Mouse (Mus musculus): ENCODE measurements around the gene Bora. TPM values are rescaled to one million over a fixed set of nuclear protein-coding genes. Genes with fewer than 3 reads are reported as not detected.
A peak's percentile ranks its signal among the peaks of the same experiment; 100 is the strongest.

Bora gene
- polyA plus RNA-seq, 1 experiment = not detected

DNA sequence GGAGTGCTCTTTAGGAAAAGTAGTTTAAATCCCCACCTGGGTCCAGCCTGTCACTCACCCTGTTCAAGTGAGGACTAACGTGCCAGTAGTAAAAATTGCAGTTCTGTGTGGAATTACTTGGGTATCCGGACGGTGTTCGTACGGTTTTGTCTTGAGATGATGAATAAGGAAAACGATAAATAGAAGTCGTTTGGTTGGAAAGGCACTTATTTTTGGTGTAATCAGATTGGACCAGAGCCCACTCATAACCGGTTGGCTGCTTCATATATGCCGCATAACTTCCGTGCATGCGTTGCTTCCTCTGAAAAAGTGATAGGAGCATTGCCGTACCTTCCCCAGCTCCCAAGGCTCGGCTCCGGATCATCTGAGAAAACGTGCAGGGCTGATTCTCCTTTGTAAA, 760 bp downstream of the Bora start:
- TF ChIP-seq CTCF (IDR thresholded peaks at IDR 0.05; ENCODE audit: insufficient read depth, low read depth, low read length) = no peak
- TF ChIP-seq POLR2A (IDR thresholded peaks at IDR 0.05; ENCODE audit: insufficient read depth, low read depth, low read length) = no peak
- Histone ChIP-seq H3K27ac (ENCODE audit: insufficient read depth, low read depth, low read length) (no peak overlapping the region), H3K4me1 (ENCODE audit: control insufficient read depth, insufficient read depth, low read length) (peaks cover 10% of the 10 kb centered on the region), H3K4me3 (ENCODE audit: insufficient read depth, low read depth, low read length) (peak overlapping the region; percentile 78)
- under 1% methylated on average over 15 of the region's 15 CpGs for WGBS

DNA sequence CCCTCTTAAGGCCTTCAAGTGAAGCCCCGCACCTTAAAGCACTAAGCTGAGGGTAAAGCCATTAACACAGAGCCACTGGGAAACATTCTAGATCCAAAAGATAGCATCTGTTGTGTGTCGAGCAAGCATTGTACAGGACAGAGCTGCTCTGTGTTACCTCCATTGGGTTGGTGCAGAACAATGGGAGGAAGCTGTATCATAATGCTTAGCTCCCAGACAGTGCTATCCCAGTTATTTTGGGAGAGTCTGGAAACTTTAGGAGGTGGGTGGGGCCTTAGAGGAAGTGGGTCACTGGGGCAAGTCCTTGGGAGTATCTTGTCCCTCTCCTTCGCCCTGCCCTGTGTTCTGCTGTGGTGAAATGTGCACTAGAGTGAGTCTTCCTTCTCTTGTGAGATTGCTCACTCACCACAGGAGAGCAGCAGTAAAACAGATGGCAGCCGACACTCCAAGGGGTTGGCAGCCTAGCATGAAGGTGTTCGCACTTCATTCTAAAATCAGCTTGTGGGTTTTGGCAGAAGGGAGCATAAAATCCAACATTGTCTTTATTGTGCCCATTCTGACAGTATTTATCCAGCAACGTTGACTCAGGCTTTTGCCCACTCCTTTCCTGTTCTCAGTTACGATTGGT, 13.1 kb downstream of the Bora start:
- TF ChIP-seq CTCF (IDR thresholded peaks at IDR 0.05; ENCODE audit: insufficient read depth, low read depth, low read length) = no peak
- TF ChIP-seq POLR2A (IDR thresholded peaks at IDR 0.05; ENCODE audit: insufficient read depth, low read depth, low read length) = no peak
- 91% methylated on average over 7 of the region's 7 CpGs for WGBS
- H3K4me3 ChIP-seq (ENCODE audit: insufficient read depth, low read depth, low read length) = no peak overlapping the region
- H3K4me1 ChIP-seq (ENCODE audit: control insufficient read depth, insufficient read depth, low read length) = peaks cover 3% of the 10 kb centered on the region; the same call in 1 of the 2 replicates
- H3K27ac ChIP-seq (ENCODE audit: insufficient read depth, low read depth, low read length) = no peak overlapping the region

DNA sequence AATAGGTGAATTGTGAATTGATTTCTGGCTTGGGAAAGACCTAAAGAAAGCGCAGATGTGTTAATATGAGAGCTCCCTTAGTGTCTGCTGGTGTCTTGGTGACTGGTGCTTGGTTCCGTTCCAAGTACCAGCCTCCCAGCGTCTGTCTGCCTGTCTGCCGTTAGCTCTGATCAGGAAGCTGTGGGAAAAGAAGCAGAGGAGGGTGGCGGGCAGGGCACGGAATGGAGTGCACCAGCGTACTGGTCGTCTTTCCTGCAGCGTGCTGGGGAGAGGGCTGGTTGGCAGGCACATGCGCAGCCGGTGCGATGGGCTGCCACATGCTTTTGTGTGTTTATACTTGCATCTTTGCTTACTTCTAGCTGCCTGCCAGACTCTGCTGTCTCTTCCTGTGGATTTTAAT, 14.6 kb downstream of the Bora start:
- no peak for TF ChIP-seq POLR2A (IDR thresholded peaks at IDR 0.05; ENCODE audit: insufficient read depth, low read depth, low read length)
- TF ChIP-seq CTCF (IDR thresholded peaks at IDR 0.05; ENCODE audit: insufficient read depth, low read depth, low read length) = no peak
- H3K4me3 ChIP-seq (ENCODE audit: insufficient read depth, low read depth, low read length) = peak overlapping the region; percentile 27
- H3K27ac ChIP-seq (ENCODE audit: insufficient read depth, low read depth, low read length) = no peak overlapping the region
- peaks cover 3% of the 10 kb centered on the region; the same call in 1 of the 2 replicates for H3K4me1 ChIP-seq (ENCODE audit: control insufficient read depth, insufficient read depth, low read length)
- WGBS = 29% methylated on average over 12 of the region's 12 CpGs

DNA sequence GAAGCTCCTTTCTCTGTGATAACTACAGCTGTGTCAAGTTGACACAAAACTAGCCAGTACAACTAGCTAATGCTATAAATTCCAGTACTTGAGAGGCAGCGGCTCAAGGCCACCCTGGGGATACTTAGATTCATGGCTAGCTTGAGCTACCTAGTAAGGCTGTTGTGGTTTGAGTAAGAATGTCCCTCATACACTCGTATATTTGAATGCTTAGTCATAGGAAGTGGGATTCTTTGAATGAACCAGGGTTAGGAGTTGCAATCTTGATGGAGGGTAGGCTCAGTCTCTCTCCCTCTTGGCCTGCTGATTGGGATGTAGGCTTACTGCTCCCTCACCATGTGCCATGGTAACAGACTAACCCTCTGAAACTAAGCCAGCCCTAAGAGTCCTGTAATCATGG, 17.1 kb downstream of the Bora start:
- TF ChIP-seq POLR2A (IDR thresholded peaks at IDR 0.05; ENCODE audit: insufficient read depth, low read depth, low read length) (no peak), CTCF (IDR thresholded peaks at IDR 0.05; ENCODE audit: insufficient read depth, low read depth, low read length) (no peak)
- H3K4me1 ChIP-seq (ENCODE audit: control insufficient read depth, insufficient read depth, low read length) = peaks cover 3% of the 10 kb centered on the region; the same call in 1 of the 2 replicates
- no peak overlapping the region for H3K27ac ChIP-seq (ENCODE audit: insufficient read depth, low read depth, low read length)
- 96% methylated on average over 2 of the region's 2 CpGs for WGBS
- no peak overlapping the region for H3K4me3 ChIP-seq (ENCODE audit: insufficient read depth, low read depth, low read length)

DNA sequence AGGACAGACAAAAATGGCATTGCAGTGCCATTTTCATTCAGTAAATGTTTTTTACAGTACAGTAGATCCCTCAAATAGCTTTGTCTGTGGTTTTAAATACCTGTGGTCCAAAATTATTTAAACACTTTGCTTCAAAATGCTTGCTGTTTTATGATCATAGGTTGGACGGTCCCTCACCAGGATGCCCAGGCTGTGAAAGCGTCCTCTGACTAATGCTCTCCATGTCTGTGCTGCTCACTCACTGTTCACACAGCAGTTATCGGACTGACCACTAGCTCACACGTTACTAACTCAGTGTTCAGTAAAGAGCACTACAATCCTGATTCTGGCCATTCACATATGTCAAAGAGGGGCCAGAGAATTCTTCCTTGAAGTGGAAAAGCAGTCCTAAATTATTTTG, 25.1 kb downstream of the Bora start:
- 93% methylated on average over 4 of the region's 4 CpGs for WGBS

DNA sequence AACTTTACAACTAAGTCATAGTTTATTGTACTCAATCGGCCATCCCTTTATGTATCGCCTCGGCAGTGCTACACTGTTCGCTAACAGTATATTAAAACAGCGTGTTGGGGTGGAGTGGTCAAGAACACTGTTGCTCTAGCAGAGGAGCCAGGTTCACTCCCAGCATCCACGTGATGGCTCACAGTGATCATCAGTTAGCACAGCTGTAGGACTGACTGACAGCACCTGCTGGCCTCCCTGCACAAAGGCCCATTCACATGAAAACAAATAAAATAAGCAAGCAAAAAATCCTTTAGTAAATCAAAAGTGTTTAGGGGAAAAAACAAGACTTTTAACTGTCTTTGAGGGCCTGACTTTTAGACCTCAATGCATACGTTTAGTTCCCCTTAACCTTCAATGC, 42.9 kb downstream of the Bora start:
- H3K4me3 ChIP-seq (ENCODE audit: insufficient read depth, low read depth, low read length) = no peak overlapping the region
- no peaks in the 10 kb centered on the region for H3K4me1 ChIP-seq (ENCODE audit: control insufficient read depth, insufficient read depth, low read length)
- WGBS = 91% methylated on average over 7 of the region's 7 CpGs
- TF ChIP-seq CTCF (IDR thresholded peaks at IDR 0.05; ENCODE audit: insufficient read depth, low read depth, low read length) (no peak), POLR2A (IDR thresholded peaks at IDR 0.05; ENCODE audit: insufficient read depth, low read depth, low read length) (no peak)
- no peak overlapping the region for H3K27ac ChIP-seq (ENCODE audit: insufficient read depth, low read depth, low read length)

More for the DNA sequence above, 25.1 kb downstream of the Bora start:
- H3K4me1 ChIP-seq (ENCODE audit: control insufficient read depth, insufficient read depth, low read length) = no peaks in the 10 kb centered on the region
- no peak for TF ChIP-seq POLR2A (IDR thresholded peaks at IDR 0.05; ENCODE audit: insufficient read depth, low read depth, low read length)
- no peak for TF ChIP-seq CTCF (IDR thresholded peaks at IDR 0.05; ENCODE audit: insufficient read depth, low read depth, low read length)
- H3K4me3 ChIP-seq (ENCODE audit: insufficient read depth, low read depth, low read length) = no peak overlapping the region
- no peak overlapping the region for H3K27ac ChIP-seq (ENCODE audit: insufficient read depth, low read depth, low read length)

DNA sequence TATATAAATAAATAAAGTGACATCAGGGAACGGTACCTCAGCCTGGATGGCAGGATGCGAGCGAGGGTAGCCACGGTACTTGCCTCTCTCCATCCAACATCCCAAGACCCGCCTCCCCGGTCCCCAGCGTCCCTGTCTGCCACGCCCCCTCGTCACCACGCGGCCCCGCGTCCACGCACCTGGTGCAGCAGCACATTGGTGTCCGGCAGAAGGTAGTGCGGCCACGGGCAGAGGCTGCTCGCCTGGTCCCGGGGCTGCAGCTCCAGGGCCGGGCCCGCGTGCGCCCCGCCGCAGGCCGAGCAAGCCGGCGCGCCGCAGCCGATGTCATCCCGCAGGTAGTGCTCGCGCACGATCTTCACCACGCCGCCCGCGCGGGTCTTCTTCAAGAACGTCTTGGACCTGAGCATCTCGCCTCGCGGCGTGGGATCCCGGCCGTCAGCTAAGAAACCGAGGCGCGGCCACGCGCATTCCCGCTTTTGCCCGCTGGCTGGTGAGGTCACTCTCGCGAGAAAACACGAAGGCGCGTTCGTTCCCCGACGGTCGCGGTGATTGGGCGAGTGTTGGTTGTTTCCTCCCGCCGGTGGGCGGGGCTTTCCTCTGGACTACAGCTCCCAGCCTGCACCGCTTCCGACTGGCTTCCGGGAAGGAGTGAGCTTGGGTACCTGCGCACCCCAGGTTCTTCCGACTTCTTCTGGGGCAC, 53.4 kb downstream of the Bora start, which contains the start of the genes Pibf1 and Dis3:
Gene Pibf1 (plus strand): TSS at position 158 of the 700 bp plus-strand sequence.
Gene Dis3 (minus strand): TSS at position 504 of the 700 bp plus-strand sequence.
- TF ChIP-seq CTCF (IDR thresholded peaks at IDR 0.05; ENCODE audit: insufficient read depth, low read depth, low read length) (no peak), POLR2A (IDR thresholded peaks at IDR 0.05; ENCODE audit: insufficient read depth, low read depth, low read length) (peak; percentile 75)
- H3K4me1 ChIP-seq (ENCODE audit: control insufficient read depth, insufficient read depth, low read length) = no peaks in the 10 kb centered on the region
- H3K4me3 ChIP-seq (ENCODE audit: insufficient read depth, low read depth, low read length) = peak within 1 kb of the TSS; percentile 94
- no peak within 1 kb of the TSS for H3K27ac ChIP-seq (ENCODE audit: insufficient read depth, low read depth, low read length)
- WGBS = under 1% methylated on average over 73 of the region's 73 CpGs

DNA sequence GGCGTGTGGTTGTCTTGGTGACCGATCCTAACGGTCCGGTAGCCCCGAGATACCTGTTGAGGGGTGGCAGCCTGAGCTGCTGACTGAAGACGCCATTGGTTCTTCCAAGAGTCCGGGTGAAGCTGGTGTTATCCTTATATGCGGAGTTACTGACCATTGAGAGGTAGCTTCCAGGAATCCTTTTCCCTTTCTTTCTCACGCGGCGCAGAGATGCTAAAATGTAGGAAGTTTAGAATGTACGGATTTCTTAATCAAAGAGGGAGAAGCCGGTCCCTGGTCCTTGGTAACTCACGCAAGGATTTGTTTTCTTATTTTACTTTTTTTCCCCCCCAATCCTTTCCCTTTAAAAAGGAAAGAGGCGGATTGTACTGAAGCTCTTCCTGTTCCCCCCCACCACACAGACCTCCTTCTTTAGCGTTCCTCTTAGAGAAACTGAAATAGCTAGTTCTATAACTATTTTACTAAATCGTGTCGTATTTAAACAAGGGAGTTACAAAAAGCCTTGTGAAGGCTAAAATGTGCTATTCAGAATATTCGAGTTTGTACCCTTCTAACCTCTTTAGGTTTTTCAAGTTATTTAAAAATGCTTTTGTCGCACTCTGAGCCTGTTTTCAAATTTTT, 54.1 kb downstream of the Bora start:
- Histone ChIP-seq H3K27ac (ENCODE audit: insufficient read depth, low read depth, low read length) (no peak overlapping the region), H3K4me1 (ENCODE audit: control insufficient read depth, insufficient read depth, low read length) (no peaks in the 10 kb centered on the region), H3K4me3 (ENCODE audit: insufficient read depth, low read depth, low read length) (peak overlapping the region; percentile 94)
- no peak for TF ChIP-seq CTCF (IDR thresholded peaks at IDR 0.05; ENCODE audit: insufficient read depth, low read depth, low read length)
- 3% methylated on average over 20 of the region's 20 CpGs for WGBS

DNA sequence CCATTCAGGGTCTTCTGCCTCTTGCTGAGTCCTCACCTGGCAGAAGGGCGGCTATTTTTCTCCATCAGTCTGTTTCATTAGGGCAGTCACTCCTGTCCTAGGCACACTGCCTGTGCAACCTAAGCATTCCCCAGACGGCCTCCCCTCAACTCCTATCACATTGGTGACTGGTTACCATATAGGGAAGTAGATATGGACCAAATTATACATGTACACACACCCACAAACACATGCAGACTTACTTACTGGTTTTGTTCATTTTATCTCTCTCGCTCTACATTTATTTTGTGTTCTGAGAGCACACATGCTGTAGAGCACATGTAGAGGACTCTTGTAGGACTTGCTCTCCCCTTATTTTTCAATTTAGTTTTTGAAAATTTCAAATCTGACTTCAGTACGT, 57.0 kb downstream of the Bora start:
- H3K4me3 ChIP-seq (ENCODE audit: insufficient read depth, low read depth, low read length) = no peak overlapping the region
- H3K27ac ChIP-seq (ENCODE audit: insufficient read depth, low read depth, low read length) = no peak overlapping the region
- 93% methylated on average over 4 of the region's 4 CpGs for WGBS
- TF ChIP-seq POLR2A (IDR thresholded peaks at IDR 0.05; ENCODE audit: insufficient read depth, low read depth, low read length) (no peak), CTCF (IDR thresholded peaks at IDR 0.05; ENCODE audit: insufficient read depth, low read depth, low read length) (no peak)
- H3K4me1 ChIP-seq (ENCODE audit: control insufficient read depth, insufficient read depth, low read length) = no peaks in the 10 kb centered on the region

Measured in olfactory bulb, adult 2 months (tissue).